Mouse (Mus musculus): Measurements from ENCODE around the gene Vcp. TPM values are rescaled to one million over a fixed set of nuclear protein-coding genes. Genes with fewer than 3 reads are reported as not detected.
A peak's percentile ranks its signal among the peaks of the same experiment; 100 is the strongest.

Gene Vcp
- polyA plus RNA-seq, 1 experiment from 2014 or later: 446 TPM

DNA sequence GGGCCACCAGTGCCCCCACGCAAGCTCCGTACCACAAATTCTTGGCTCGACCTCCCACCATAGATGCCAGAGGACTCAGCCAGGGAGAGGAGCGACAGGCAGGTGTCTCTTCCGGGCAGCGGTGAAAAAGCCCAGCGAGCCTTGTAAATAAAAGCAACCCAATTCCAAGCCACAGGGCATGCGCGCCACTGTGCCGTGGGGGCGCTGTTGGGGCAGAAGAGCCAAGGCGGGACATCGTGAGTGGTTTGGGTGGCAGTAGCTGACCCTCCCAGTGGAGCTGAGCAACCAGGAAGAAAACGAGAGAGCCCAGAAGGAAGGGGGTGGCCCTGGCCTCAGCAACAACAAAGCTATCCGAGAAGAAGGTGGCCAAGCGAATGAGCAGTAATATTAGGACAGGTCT lies 20.6 kb upstream of the Vcp start:
- Histone ChIP-seq H3K4me1 (ENCODE audit: control insufficient read depth, insufficient read depth, low read length) (peaks cover 10% of the 10 kb centered on the region), H3K36me3 (ENCODE audit: control insufficient read depth, insufficient read depth, low read length) (peaks cover 74% of the 10 kb centered on the region), H3K9me3 (replicated peaks; ENCODE audit: control insufficient read depth, low read length) (no peaks in the 10 kb centered on the region), H3K27ac (ENCODE audit: low read depth, low read length) (no peak overlapping the region), H3K4me2 (ENCODE audit: low read length) (no peak overlapping the region), H3K9ac (ENCODE audit: low read length) (no peak overlapping the region), H3K4me3 (ENCODE audit: low read depth, low read length) (no peak overlapping the region), H3K27me3 (replicated peaks; ENCODE audit: control insufficient read depth, insufficient read depth, low read length) (no peaks in the 10 kb centered on the region)
- ATAC-seq (no peak), DNase-seq (ENCODE audit: low spot score) (no peak)
- 87% methylated on average over 16 of the region's 16 CpGs for WGBS

DNA sequence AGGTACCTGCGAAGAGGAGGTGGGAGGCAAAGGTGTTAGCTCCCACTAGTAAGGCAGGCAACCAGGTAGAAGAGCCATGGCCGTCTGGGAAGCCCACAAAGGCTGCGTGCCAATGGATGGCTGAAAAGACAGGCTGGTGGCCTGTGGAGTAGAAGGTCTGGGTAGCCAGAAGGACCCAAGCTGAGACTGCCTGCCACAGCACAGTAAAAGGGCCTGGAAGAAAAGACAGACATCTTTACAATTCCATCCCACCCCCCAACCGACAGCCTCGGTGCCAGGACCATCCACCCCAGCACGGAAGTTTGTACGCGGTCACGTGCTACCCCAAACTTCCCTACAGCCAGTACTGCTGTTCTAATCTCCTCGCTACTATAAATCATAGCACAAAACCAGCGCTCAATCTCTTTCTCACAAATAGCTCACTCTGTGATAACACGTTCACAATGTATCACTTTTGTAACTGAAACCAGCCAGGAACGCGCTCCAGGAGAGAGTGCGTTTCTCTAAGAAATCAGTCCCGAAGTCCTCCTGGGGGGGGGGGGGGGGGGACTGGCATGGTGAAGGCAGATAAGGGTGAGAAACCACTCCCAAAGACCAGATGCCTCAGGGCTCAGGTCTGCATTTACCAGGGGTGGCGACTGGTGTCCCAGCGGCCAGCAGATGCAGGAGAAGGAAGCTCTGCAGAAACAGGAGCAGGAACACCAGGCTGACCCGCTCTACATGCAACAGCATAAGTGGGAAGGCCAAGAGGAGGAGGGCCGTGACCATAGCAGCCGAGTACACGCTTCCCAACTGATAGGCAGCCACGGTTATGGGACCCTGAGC lies 19.5 kb upstream of the Vcp start:
- H3K4me2 ChIP-seq (ENCODE audit: low read length): no peak overlapping the region
- H3K4me1 ChIP-seq (ENCODE audit: control insufficient read depth, insufficient read depth, low read length): peaks cover 7% of the 10 kb centered on the region
- 94% methylated on average over 23 of the region's 23 CpGs for WGBS
- H3K9ac ChIP-seq (ENCODE audit: low read length): no peak overlapping the region
- peaks cover 74% of the 10 kb centered on the region for H3K36me3 ChIP-seq (ENCODE audit: control insufficient read depth, insufficient read depth, low read length)
- no peak overlapping the region for H3K27ac ChIP-seq (ENCODE audit: low read depth, low read length)
- H3K9me3 ChIP-seq (replicated peaks; ENCODE audit: control insufficient read depth, low read length): no peaks in the 10 kb centered on the region
- DNase-seq (ENCODE audit: low spot score): no peak
- no peak for ATAC-seq
- H3K27me3 ChIP-seq (replicated peaks; ENCODE audit: control insufficient read depth, insufficient read depth, low read length): no peaks in the 10 kb centered on the region
- no peak overlapping the region for H3K4me3 ChIP-seq (ENCODE audit: low read depth, low read length)

DNA sequence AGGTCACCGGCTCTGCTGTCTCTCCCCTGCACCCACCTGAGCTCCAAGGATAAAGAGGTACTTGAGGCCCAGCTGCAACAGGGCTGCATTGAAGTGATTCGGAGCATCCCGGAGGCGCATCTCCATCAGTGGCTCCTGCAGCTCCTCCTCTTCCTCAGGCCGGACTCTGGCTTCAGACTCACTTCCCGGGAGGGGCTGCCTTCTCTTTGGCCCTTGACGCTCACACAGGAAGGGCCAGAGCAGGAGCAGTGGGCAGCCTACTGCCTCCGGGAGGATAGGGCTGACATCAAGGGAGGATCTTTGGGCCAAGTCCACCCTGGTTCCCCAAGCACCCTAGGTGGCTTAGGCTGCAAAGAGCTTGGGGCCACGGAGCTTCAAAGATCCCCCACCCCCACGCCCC lies 18.9 kb upstream of the Vcp start:
- no peak overlapping the region for H3K4me2 ChIP-seq (ENCODE audit: low read length)
- H3K4me1 ChIP-seq (ENCODE audit: control insufficient read depth, insufficient read depth, low read length): peaks cover under 1% of the 10 kb centered on the region; the same call in 1 of the 2 replicates
- ATAC-seq: no peak
- H3K27me3 ChIP-seq (replicated peaks; ENCODE audit: control insufficient read depth, insufficient read depth, low read length): no peaks in the 10 kb centered on the region
- H3K27ac ChIP-seq (ENCODE audit: low read depth, low read length): no peak overlapping the region
- no peak for DNase-seq (ENCODE audit: low spot score)
- H3K36me3 ChIP-seq (ENCODE audit: control insufficient read depth, insufficient read depth, low read length): peaks cover 74% of the 10 kb centered on the region
- H3K4me3 ChIP-seq (ENCODE audit: low read depth, low read length): no peak overlapping the region
- 93% methylated on average over 10 of the region's 10 CpGs for WGBS
- H3K9ac ChIP-seq (ENCODE audit: low read length): no peak overlapping the region
- H3K9me3 ChIP-seq (replicated peaks; ENCODE audit: control insufficient read depth, low read length): no peaks in the 10 kb centered on the region

DNA sequence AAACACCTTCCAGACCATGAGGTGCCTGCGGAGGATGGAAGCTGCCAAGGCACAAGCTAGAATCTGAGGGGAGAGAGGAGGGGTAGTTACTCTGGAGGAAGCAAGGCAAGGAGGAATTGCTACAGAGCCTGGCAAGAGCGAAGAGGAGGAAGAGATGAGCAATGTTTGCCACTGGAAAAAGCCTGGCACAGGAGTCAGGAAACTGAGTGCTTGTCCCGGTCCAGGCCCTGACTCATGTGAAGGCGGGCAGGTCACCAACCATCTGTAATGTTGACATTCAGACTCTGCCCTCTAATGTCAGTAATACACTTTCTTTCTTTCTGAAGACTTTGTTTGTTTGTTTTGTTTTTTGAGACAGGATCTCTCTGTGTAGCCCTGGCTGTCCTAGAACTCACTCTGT lies 17.8 kb upstream of the Vcp start:
- Histone ChIP-seq H3K4me1 (ENCODE audit: control insufficient read depth, insufficient read depth, low read length) (no peaks in the 10 kb centered on the region), H3K27me3 (replicated peaks; ENCODE audit: control insufficient read depth, insufficient read depth, low read length) (no peaks in the 10 kb centered on the region), H3K27ac (ENCODE audit: low read depth, low read length) (no peak overlapping the region), H3K9me3 (replicated peaks; ENCODE audit: control insufficient read depth, low read length) (no peaks in the 10 kb centered on the region), H3K4me2 (ENCODE audit: low read length) (no peak overlapping the region), H3K36me3 (ENCODE audit: control insufficient read depth, insufficient read depth, low read length) (peaks cover 65% of the 10 kb centered on the region), H3K9ac (ENCODE audit: low read length) (no peak overlapping the region), H3K4me3 (ENCODE audit: low read depth, low read length) (no peak overlapping the region)
- DNase-seq (ENCODE audit: low spot score): no peak
- WGBS: 96% methylated on average over 4 of the region's 4 CpGs
- ATAC-seq: no peak

DNA sequence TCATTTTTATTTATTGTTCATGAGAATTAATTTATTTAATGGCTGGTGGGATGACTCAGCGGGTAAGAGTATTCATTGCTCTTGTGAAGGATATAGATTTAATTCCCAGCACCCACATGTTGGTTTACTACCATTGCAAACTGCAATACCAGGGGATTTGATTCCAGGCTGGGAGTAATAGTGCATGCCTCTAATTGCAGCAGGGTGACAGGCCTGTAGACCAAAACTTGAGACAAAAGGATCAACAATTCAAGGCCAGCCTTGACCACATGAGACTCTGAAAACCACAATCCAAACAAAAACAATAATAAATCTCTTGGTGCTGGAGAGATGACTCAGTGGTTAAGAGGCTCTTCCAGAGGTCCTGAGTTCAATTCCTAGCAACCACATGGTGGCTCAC lies 11.8 kb upstream of the Vcp start:
- 100% methylated on average over 1 of the region's 1 CpGs for WGBS
- H3K4me3 ChIP-seq (ENCODE audit: low read depth, low read length): no peak overlapping the region
- no peaks in the 10 kb centered on the region for H3K9me3 ChIP-seq (replicated peaks; ENCODE audit: control insufficient read depth, low read length)
- no peaks in the 10 kb centered on the region for H3K27me3 ChIP-seq (replicated peaks; ENCODE audit: control insufficient read depth, insufficient read depth, low read length)
- peaks cover 7% of the 10 kb centered on the region for H3K36me3 ChIP-seq (ENCODE audit: control insufficient read depth, insufficient read depth, low read length)
- no peak overlapping the region for H3K4me2 ChIP-seq (ENCODE audit: low read length)
- DNase-seq (ENCODE audit: low spot score): no peak
- ATAC-seq: no peak
- H3K27ac ChIP-seq (ENCODE audit: low read depth, low read length): no peak overlapping the region
- H3K9ac ChIP-seq (ENCODE audit: low read length): no peak overlapping the region
- H3K4me1 ChIP-seq (ENCODE audit: control insufficient read depth, insufficient read depth, low read length): 0 out of 2 replicates have a peak, but pooled peaks cover 6% of the 10 kb centered on the region

DNA sequence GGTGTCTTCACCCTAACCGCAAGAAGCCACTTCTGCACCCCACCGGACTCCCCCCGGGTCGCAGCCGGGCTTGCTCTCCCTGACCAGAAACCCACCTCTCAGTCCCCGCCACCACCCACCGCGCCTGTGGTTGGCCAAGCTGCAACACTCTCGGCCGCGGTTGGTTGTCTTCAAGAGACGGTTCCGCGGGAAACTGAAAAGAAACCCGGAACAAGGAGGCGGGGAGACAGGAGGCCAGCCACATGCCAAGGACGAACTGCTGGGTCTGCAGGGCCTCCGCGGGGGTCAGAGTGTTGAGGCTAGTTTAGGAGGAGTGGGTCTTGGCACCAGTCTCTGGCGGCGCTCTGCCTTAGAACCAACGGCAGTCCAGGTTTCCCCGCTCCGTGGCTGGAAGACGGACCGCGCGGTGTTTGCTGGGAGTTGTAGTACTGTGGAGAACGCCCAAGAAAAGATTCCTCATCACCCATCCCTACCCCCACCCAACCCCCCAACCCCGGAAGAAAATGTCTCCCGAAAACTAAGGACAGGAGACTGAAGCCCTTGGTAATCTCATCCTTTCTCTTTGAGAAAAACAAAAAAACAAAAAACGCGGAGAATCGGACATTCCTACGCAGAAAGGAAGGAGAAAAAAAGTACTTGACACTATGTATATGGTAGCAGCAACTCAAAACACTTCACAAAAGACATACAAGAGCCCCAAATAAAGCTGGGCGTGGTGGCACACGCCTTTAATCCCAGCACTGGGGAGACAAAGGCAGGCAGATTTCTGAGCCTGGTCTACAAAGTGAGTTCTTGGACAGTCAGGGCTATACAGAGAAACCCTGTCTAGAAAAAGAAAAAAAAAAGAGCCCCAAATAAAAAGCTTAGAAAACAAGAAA lies 10.1 kb upstream of the Vcp start, which contains the start of gene Fancg:
Gene Fancg (minus strand): TSS at position 346 of the 878 bp plus-strand sequence.
- H3K36me3 ChIP-seq (ENCODE audit: control insufficient read depth, insufficient read depth, low read length): no peaks in the 10 kb centered on the region
- ATAC-seq (peak; percentile 96), DNase-seq (ENCODE audit: low spot score) (peak; percentile 90)
- 1% methylated on average over 37 of the region's 37 CpGs for WGBS
- H3K27me3 ChIP-seq (replicated peaks; ENCODE audit: control insufficient read depth, insufficient read depth, low read length): no peaks in the 10 kb centered on the region
- peak within 1 kb of the TSS; percentile 66 for H3K4me3 ChIP-seq (ENCODE audit: low read depth, low read length)
- H3K9ac ChIP-seq (ENCODE audit: low read length): peak within 1 kb of the TSS; percentile 63
- H3K27ac ChIP-seq (ENCODE audit: low read depth, low read length): no peak within 1 kb of the TSS
- H3K4me2 ChIP-seq (ENCODE audit: low read length): peak within 1 kb of the TSS; percentile 69
- 0 out of 2 replicates have a peak, but pooled peaks cover 6% of the 10 kb centered on the region for H3K4me1 ChIP-seq (ENCODE audit: control insufficient read depth, insufficient read depth, low read length)
- H3K9me3 ChIP-seq (replicated peaks; ENCODE audit: control insufficient read depth, low read length): no peaks in the 10 kb centered on the region

DNA sequence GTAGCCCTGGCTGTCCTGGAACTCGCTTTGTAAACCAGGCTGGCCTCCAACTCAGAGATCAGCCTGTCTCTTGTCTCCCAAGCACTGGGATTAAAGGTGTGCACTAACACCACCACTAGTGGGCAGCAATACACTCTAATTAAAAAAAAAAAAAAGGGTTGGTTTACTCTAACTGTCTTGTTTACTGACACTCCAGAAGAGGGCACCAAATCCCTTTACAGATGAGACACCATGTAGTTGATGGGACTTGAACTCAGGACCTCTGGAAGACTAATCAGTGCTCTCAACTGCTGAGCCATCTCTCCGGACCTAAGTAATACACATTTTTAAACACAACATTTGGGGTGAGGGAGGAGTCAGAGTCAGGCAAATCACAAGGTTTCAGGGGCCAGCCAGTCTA lies 5.5 kb upstream of the Vcp start:
- ATAC-seq (no peak), DNase-seq (ENCODE audit: low spot score) (peak; percentile 31)
- Histone ChIP-seq H3K9me3 (replicated peaks; ENCODE audit: control insufficient read depth, low read length) (no peaks in the 10 kb centered on the region), H3K4me1 (ENCODE audit: control insufficient read depth, insufficient read depth, low read length) (0 out of 2 replicates have a peak, but pooled peaks cover 6% of the 10 kb centered on the region), H3K27ac (ENCODE audit: low read depth, low read length) (no peak overlapping the region), H3K9ac (ENCODE audit: low read length) (no peak overlapping the region), H3K4me2 (ENCODE audit: low read length) (no peak overlapping the region), H3K4me3 (ENCODE audit: low read depth, low read length) (no peak overlapping the region), H3K36me3 (ENCODE audit: control insufficient read depth, insufficient read depth, low read length) (0 out of 2 replicates have a peak, but pooled peaks cover 4% of the 10 kb centered on the region), H3K27me3 (replicated peaks; ENCODE audit: control insufficient read depth, insufficient read depth, low read length) (no peaks in the 10 kb centered on the region)
- 53% methylated on average over 2 of the region's 2 CpGs for WGBS

DNA sequence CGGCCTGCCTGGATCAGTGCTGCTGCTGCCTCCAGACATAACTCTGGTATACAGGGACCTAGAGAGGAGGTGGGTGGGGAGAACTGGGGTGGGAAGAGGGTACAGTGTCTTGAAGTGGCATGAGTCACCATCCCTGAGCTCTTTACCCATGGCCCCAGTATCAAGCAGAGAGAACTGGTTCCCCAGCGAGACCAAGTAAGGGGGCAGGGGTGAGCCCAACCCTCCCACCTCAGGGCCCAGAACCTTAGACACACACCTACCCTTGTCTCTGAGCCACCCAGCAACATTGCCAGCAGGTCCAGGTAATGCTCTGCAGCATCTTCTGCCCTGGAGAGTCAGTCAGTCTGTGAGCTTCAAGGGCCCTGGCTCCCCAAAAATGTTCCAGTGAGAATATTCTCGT lies 4.6 kb upstream of the Vcp start:
- Histone ChIP-seq H3K9ac (ENCODE audit: low read length) (no peak overlapping the region), H3K27ac (ENCODE audit: low read depth, low read length) (no peak overlapping the region), H3K27me3 (replicated peaks; ENCODE audit: control insufficient read depth, insufficient read depth, low read length) (no peaks in the 10 kb centered on the region), H3K9me3 (replicated peaks; ENCODE audit: control insufficient read depth, low read length) (no peaks in the 10 kb centered on the region), H3K36me3 (ENCODE audit: control insufficient read depth, insufficient read depth, low read length) (0 out of 2 replicates have a peak, but pooled peaks cover 4% of the 10 kb centered on the region), H3K4me2 (ENCODE audit: low read length) (no peak overlapping the region), H3K4me1 (ENCODE audit: control insufficient read depth, insufficient read depth, low read length) (0 out of 2 replicates have a peak, but pooled peaks cover 6% of the 10 kb centered on the region), H3K4me3 (ENCODE audit: low read depth, low read length) (no peak overlapping the region)
- ATAC-seq (no peak), DNase-seq (ENCODE audit: low spot score) (no peak)
- WGBS: 92% methylated on average over 3 of the region's 3 CpGs
